Mouse (Mus musculus) limb, embryonic 10.5 days (tissue): ENCODE measurements at regions not wholly inside any gene's neighbourhood (a gene's known extent, or its start where the extent isn't known, plus 50 kb on each side); places are given as distances from the start of the nearest gene placed in this dataset.
A peak's percentile ranks its signal among the peaks of the same experiment; 100 is the strongest.

Experiments
- DNase-seq: peaks from one replicate; pipeline ENCODE4 v3.0.0-alpha.2; 2017; ENCODE audit warnings: low spot score
- H3K27ac ChIP-seq: fragments of 300-500 bp; sonication (generic); 2 replicates; pipeline ENCODE4 v1.5.1; 2016; ENCODE audit warnings: mild to moderate bottlenecking
- H3K27me3 ChIP-seq: fragments of 300-500 bp; sonication (generic); 2 replicates; pipeline ENCODE4 v1.6.1; 2016; ENCODE audit warnings: low read depth, mild to moderate bottlenecking; ENCODE audit not compliant: poor library complexity, severe bottlenecking
- H3K36me3 ChIP-seq: fragments of 300-500 bp; sonication (generic); 2 replicates; pipeline ENCODE4 v1.6.1; 2016; ENCODE audit warnings: mild to moderate bottlenecking, moderate library complexity
- H3K4me1 ChIP-seq: fragments of 300-500 bp; sonication (generic); 2 replicates; pipeline ENCODE4 v1.6.1; 2016
- H3K4me3 ChIP-seq: fragments of 300-500 bp; sonication (generic); 2 replicates; pipeline ENCODE4 v1.5.1; 2016; ENCODE audit warnings: mild to moderate bottlenecking, moderate library complexity
- H3K9me3 ChIP-seq: fragments of 300-500 bp; sonication (generic); replicated peaks from 2 replicates; pipeline ENCODE4 v1.6.1; 2016; ENCODE audit warnings: mild to moderate bottlenecking
- WGBS: fragments of 180-500 bp; shearing (Covaris S2); methylation state at CpG from one replicate; pipeline ENCODE4 v1.1.7; 2016; 5-methylcytosine and 5-hydroxymethylcytosine counted together

DNA sequence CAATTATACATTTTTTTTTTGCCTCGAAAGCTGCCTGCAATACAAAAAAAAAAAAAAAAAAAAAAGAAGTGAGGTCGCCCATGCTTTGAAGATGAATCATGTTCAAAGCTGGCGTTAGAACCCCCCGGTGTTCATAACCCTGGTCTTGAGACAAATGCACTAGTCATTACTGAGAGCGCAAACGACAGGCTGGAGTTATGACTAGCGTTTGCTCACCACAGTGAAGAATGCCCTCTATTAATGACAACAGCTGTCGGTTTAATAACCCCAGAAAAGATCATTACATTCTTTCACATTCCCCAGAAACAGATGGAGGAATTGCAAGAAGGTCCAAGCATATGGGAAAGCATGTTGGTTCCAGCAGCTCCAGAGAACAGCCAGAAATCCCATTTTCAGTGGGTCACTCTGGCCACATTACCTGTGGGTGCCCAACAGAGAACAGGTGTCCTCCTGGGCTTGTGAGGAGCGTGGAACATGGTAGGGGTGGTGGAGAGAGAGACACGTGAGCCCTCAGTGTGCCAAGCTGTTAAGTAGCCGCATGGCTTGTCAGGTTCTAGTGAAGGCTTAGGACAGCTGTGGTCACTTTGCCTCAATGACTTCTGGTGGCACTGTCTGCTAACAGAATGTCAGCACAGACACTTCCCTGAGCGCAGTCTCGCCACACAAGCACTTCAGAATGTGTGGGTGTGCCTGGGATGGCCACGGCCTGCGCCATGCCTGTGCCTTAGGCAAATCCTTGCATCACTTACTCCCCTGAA, 60.4 kb downstream of the Aipl1 start:
- Histone ChIP-seq H3K9me3 (no peaks in the 10 kb centered on the region), H3K4me1 (no peaks in the 10 kb centered on the region), H3K27ac (no peak overlapping the region), H3K4me3 (no peak overlapping the region), H3K36me3 (no peaks in the 10 kb centered on the region), H3K27me3 (no peaks in the 10 kb centered on the region)
- no peak for DNase-seq
- 78% methylated on average over 15 of the region's 15 CpGs for WGBS

GRCm38 (mm10) chr11:71971351-71971750, 66.0 kb downstream of the Aipl1 start:
- no peaks in the 10 kb centered on the region for H3K9me3 ChIP-seq
- no peaks in the 10 kb centered on the region for H3K27me3 ChIP-seq
- peak; percentile 7 for DNase-seq
- no peak overlapping the region for H3K27ac ChIP-seq
- peaks cover 8% of the 10 kb centered on the region; the same call in 1 of the 2 replicates for H3K4me1 ChIP-seq
- no peak overlapping the region for H3K4me3 ChIP-seq
- H3K36me3 ChIP-seq: no peaks in the 10 kb centered on the region
- 87% methylated on average over 5 of the region's 5 CpGs for WGBS

- H3K4me1 ChIP-seq: peaks cover 3% of the 10 kb centered on the region; the same call in 1 of the 2 replicates
- H3K27ac ChIP-seq: no peak overlapping the region
- H3K36me3 ChIP-seq: no peaks in the 10 kb centered on the region
- H3K9me3 ChIP-seq: no peaks in the 10 kb centered on the region
- no peak overlapping the region for H3K4me3 ChIP-seq
- 90% methylated on average over 3 of the region's 3 CpGs for WGBS
- DNase-seq: no peak
- no peaks in the 10 kb centered on the region for H3K27me3 ChIP-seq
Measured at GRCm38 (mm10) chr11:71962306-71962705, 75.0 kb downstream of the Aipl1 start.

DNA sequence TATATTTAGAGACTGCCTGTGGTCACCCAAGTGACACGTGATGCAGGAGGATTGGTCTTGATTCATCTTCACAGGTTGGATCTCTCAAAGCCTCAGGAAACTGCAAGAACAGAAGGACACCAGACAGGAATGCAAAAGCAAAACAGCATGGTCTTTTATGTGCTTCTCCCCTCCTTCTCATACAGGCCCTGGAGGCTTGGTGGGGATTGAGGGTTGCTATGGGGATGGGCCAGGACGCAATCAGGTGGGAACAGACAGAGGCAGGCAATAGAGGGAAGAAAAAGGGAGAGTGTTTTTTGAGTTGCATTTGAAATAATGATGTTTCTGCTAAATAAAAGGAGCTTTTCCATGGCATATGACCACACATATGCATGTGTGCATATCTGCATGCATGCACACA, 84.8 kb downstream of the Aipl1 start:
- 90% methylated on average over 2 of the region's 2 CpGs for WGBS
- DNase-seq: no peak
- no peak overlapping the region for H3K27ac ChIP-seq
- H3K36me3 ChIP-seq: no peaks in the 10 kb centered on the region
- H3K27me3 ChIP-seq: no peaks in the 10 kb centered on the region
- no peaks in the 10 kb centered on the region for H3K4me1 ChIP-seq
- no peak overlapping the region for H3K4me3 ChIP-seq
- H3K9me3 ChIP-seq: no peaks in the 10 kb centered on the region

- DNase-seq: no peak
- Histone ChIP-seq H3K4me3 (no peak overlapping the region), H3K27ac (no peak overlapping the region), H3K4me1 (no peaks in the 10 kb centered on the region), H3K27me3 (no peaks in the 10 kb centered on the region), H3K36me3 (no peaks in the 10 kb centered on the region), H3K9me3 (no peaks in the 10 kb centered on the region)
- WGBS: 92% methylated on average over 5 of the region's 5 CpGs
Measured at GRCm38 (mm10) chr11:71947161-71947560, 90.1 kb downstream of the Aipl1 start.

DNA sequence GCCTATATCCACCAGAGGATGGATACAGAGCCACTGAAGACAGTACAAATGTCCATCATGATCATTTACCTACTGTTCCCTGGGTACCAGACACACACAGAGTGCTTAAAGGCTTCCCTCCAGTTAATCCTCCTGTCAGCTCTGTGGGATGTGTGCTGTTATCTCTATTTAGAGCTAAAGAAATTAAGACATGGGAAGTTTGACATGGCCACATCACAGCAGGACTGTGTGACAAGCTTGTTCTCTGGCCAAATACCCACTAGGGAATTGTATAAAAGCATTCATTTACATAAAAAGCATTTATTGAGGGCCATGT, 92.3 kb downstream of the Aipl1 start:
- Histone ChIP-seq H3K4me3 (no peak overlapping the region), H3K36me3 (no peaks in the 10 kb centered on the region)
- DNase-seq: no peak

DNA sequence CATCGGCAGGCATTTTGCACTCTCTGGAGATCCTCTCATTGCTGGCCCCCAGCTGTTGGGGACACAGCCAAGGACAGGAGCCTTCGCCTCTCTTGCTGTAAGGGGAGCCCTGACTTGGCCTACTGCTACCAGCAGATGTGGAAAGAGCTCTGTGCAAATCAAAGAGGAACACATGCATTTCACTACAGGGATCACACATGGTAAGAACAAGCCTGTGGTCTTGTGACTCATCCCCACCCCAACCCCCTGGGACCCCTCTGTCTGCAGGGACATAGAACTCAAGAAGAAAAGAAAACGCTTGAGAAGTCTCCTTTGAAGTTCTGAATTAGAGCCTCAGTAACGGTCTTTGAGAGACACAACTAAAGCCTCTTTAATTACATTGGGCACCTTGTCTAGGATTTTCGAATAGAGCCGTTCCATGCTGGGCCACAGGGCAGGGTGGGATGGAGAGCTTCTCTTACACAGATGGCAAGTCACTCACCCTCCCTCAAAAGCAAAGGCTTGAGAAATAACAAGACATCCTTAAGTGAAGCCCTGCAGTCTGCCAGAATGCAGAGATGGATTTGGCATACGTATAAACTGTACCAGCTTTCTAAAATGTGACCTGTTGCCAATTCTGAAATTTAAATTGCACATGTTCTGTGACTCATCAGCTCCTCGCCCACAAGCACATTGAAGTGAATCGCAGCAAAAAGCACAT, 92.8 kb downstream of the Aipl1 start:
- DNase-seq: no peak
- 48% methylated on average over 9 of the region's 9 CpGs for WGBS
- Histone ChIP-seq H3K27ac (no peak overlapping the region), H3K27me3 (no peaks in the 10 kb centered on the region), H3K4me3 (no peak overlapping the region), H3K4me1 (no peaks in the 10 kb centered on the region), H3K9me3 (no peaks in the 10 kb centered on the region), H3K36me3 (no peaks in the 10 kb centered on the region)

More for the DNA sequence above, 92.3 kb downstream of the Aipl1 start:
- Histone ChIP-seq H3K9me3 (no peaks in the 10 kb centered on the region), H3K27me3 (no peaks in the 10 kb centered on the region), H3K27ac (no peak overlapping the region), H3K4me1 (no peaks in the 10 kb centered on the region)

GRCm38 (mm10) chr11:71943512-71943911, 93.8 kb downstream of the Aipl1 start:
- Histone ChIP-seq H3K4me3 (no peak overlapping the region), H3K9me3 (no peaks in the 10 kb centered on the region), H3K27me3 (no peaks in the 10 kb centered on the region), H3K36me3 (no peaks in the 10 kb centered on the region), H3K4me1 (no peaks in the 10 kb centered on the region), H3K27ac (no peak overlapping the region)
- 31% methylated on average over 3 of the region's 3 CpGs for WGBS
- DNase-seq: no peak

DNA sequence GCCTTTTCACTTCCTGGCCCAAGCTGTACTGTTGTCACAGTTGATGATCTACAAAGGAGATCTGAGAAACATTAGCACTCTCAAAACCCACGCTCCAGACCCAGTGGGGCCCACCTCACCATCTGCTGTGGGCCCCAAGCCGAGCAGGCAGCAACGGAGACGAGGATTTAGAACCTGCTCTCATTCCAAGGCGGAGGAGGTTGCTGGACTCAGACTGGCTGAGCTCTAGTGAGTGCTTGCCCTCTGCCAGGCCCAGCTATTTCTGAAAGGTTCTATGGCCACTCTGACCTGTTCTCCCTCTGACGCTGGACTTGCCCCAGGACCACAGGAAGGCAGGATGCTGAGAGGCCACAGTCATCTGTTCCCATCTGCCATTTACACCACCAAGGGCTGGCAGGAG, 98.2 kb downstream of the Aipl1 start:
- DNase-seq: no peak
- Histone ChIP-seq H3K36me3 (no peaks in the 10 kb centered on the region), H3K4me3 (no peak overlapping the region), H3K27ac (no peak overlapping the region), H3K4me1 (no peaks in the 10 kb centered on the region), H3K27me3 (no peaks in the 10 kb centered on the region), H3K9me3 (no peaks in the 10 kb centered on the region)
- 82% methylated on average over 6 of the region's 6 CpGs for WGBS

DNA sequence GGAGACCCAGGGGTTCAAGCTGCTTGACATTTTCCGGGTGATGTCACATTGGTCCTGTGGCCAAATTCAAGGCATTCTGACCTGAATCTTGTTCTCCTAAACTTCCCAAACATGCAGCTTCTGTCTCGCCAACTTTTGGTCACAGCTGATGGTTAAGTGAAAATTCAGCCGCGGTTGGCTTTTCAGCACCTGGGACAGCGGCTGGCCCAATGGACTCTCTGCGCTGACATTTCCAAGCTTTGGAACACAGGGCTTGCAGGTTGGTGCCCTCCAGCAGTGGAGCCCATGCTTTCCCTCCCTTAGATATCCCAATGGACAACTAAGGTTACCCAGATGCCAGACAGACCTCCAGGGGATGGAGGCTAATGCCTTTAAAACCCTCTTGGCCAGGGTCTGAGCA, 100.2 kb downstream of the Aipl1 start:
- DNase-seq: peak; percentile 72
- WGBS: 37% methylated on average over 6 of the region's 6 CpGs

GRCm38 (mm10) chr11:71929716-71930488, 107.4 kb downstream of the Aipl1 start:
- Histone ChIP-seq H3K27me3 (no peaks in the 10 kb centered on the region), H3K27ac (no peak overlapping the region), H3K9me3 (no peaks in the 10 kb centered on the region), H3K36me3 (no peaks in the 10 kb centered on the region), H3K4me3 (no peak overlapping the region), H3K4me1 (no peaks in the 10 kb centered on the region)
- WGBS: 75% methylated on average over 7 of the region's 7 CpGs
- DNase-seq: no peak

More for the DNA sequence above, 100.2 kb downstream of the Aipl1 start:
- Histone ChIP-seq H3K4me1 (no peaks in the 10 kb centered on the region), H3K9me3 (no peaks in the 10 kb centered on the region), H3K27ac (no peak overlapping the region), H3K27me3 (no peaks in the 10 kb centered on the region), H3K36me3 (no peaks in the 10 kb centered on the region), H3K4me3 (no peak overlapping the region)

DNA sequence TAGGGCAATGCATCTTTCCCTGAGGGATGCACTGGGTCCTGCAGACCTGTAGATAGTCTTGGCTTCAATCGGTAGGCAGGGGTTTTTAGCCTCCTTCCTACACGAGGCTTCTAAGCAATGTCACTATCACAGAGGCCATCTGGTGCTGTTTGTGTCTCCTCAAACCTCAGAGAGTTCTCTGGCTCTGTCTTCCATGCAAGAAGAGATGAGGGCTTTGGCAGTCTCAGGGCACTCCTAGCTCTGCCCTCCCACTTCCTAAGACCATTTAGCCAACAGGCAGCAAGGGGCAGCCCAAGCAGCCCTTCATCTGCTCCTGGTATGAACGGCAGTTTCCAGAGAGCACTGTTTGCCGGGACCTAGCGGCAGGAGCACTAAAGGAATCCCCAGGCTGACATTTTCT, 122.6 kb downstream of the Aipl1 start:
- no peaks in the 10 kb centered on the region for H3K27me3 ChIP-seq
- no peak overlapping the region for H3K4me3 ChIP-seq
- DNase-seq: no peak
- no peaks in the 10 kb centered on the region for H3K36me3 ChIP-seq
- H3K9me3 ChIP-seq: no peaks in the 10 kb centered on the region
- H3K27ac ChIP-seq: no peak overlapping the region
- 21% methylated on average over 5 of the region's 5 CpGs for WGBS
- peaks cover 20% of the 10 kb centered on the region for H3K4me1 ChIP-seq

GRCm38 (mm10) chr11:71912626-71913025, 124.7 kb downstream of the Aipl1 start:
- no peak for DNase-seq
- no peaks in the 10 kb centered on the region for H3K9me3 ChIP-seq
- no peak overlapping the region for H3K27ac ChIP-seq
- peaks cover 20% of the 10 kb centered on the region for H3K4me1 ChIP-seq
- no peaks in the 10 kb centered on the region for H3K27me3 ChIP-seq
- 87% methylated on average over 5 of the region's 5 CpGs for WGBS
- H3K4me3 ChIP-seq: no peak overlapping the region
- no peaks in the 10 kb centered on the region for H3K36me3 ChIP-seq
